Mouse (Mus musculus) induced T-regulatory cell, adult 2 months (primary cell): ENCODE data around the gene Hyal1.

Experiments
- DNase-seq: peaks from one replicate; pipeline ENCODE4 v3.0.0-alpha.2; 2012; ENCODE audit warnings: low read depth

The Hyal1 gene

DNA sequence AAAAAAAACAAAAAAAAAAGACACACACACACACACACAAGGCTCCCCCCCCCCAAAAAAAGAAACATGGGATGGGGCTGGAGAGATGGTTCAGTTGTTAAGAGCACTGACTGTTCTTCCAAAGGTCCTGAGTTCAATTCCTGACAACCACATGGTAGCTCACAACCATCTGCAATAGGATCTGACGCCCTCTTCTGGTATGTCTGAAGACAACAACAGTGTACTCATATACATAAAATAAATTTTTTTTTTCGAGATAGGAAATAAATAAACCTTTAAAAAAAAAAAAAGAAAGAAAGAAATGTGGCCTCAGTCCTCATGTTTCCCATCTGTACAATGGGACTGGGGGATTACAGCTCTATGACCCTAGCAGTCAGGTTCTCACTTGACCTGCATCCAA, 40.7 kb downstream of the Hyal1 start:
- DNase-seq, result peak; percentile 41

DNA sequence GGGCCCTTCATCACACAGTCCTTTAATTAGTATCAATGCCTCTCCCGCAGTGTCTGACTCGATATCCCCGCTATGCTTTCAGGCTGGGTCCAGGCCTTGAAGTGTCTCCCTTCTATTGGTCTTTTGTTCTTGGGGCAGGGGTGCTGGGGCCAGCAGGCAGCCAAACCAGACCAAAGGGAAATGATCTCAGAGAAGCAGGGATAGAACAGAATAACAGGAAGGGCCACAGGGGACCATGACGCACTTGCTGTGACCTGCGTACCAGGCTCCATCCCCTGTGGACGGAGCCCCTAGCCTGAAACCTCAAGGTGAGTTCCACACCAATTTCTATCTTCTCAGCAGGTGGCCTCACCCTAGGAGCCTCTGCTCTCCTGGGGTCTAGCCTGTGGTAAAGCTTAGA, 41.4 kb downstream of the Hyal1 start:
- no peak for DNase-seq

DNA sequence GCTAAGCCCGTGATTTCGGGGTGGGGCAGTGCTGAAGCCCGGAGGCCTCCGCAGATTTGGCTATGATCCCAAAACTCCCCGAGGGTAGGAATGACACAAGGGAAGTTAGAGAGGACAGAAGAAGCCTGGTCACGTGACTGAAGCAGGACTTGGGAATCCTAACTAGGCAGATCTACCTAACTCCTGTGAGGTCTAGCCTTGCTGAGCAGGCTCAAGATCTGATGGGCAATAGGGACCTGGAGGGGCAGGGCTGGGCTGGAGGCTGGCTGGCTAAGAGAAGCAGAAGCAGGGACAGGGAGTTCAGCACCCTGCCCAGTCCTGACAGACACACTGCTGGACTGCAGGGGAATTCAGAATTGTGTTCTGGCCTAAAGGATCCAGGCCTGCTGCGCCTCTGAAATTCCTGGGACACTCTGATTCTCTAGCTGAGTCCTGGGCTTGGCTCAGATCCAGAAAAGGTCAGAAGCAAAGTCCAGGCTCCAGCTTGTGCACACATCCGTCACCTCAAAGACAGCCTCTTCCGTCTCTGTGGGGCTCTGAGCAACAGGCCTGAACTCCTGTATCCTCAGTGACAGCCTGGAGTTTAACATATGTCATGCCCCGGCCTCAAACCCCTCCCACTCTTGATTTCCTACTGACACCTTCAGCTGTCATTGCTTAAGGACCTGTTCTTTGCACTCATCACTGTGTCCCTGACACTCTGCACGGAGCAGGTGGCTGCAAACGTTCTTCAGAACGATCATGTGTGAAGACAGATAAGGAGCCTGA, 42.2 kb downstream of the Hyal1 start:
- DNase-seq, result no peak

DNA sequence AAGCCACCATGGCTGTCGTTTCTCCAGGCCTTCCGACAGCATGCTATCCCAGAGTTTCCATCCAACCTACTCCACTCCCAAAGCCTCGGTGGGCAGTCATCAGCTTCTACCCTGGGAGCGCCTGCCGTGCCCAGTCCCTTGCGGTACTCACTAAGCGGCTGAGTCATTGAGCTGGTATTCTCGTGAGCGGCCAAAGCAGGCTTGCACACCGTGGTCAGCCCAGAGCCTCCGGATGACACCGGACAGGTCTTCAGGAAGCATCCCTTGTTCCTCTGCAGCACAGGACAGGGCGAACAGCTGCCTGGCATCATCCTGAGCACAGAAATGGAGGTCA, 42.8 kb downstream of the Hyal1 start:
- DNase-seq, result no peak

DNA sequence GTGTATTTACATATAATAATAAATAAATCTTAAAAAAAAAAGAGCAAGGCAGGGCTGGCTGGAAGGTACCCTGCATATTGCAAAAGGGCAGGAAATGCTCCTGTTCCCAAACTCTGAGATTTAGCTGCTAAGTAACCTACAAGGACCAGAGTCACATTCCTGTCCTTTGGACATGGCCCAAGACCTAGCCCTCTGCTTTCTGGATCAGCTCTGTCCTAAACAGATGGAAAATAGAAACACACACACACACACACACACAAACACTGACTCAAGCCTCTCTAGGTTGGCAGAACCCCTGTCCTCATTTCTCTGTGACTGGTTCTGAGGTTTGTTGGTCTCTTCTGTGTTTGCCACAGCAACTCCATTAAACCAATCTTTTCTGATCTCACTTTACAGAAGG, 44.2 kb downstream of the Hyal1 start:
- no peak for DNase-seq

DNA sequence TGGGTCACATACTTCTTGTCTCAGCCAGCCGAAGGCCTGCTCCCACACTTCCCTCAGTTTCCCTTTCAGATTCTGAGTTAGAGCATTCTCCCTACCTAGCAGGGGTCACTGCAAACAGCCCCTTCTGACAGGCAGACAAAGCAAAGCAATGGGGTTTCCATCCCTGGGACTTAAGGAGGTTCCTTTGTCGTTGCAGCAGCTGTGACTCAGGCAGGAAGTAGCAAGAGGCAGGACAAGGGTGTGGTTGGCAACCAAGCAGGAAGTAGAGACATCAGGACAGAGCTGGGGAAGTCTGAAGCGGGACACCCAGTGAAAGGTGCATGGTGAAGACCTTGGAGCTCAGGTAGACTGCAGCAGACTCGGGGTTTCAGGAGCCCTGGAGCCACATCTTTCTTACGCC, 47.8 kb downstream of the Hyal1 start:
- peak; percentile 85 for DNase-seq

DNA sequence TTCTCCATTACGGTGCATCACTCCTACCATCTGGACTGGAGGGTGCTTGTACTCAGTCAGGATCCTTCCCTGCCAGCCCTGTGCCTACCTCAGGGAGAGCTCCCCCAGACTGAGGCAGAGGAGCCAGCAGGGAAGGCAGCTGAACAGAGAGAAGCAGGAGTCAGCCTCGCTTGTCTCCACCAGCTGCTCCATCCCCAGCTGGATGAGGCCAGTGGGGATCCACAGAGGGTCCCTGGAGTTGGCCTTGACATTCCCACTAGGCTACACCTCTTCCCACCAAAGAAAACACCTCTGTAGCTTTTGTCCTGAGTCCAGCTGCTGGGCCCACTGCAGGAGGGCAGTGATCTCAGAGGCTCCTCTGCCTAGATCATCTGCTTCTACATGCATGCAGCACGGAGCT, 48.2 kb downstream of the Hyal1 start:
- DNase-seq, result no peak

DNA sequence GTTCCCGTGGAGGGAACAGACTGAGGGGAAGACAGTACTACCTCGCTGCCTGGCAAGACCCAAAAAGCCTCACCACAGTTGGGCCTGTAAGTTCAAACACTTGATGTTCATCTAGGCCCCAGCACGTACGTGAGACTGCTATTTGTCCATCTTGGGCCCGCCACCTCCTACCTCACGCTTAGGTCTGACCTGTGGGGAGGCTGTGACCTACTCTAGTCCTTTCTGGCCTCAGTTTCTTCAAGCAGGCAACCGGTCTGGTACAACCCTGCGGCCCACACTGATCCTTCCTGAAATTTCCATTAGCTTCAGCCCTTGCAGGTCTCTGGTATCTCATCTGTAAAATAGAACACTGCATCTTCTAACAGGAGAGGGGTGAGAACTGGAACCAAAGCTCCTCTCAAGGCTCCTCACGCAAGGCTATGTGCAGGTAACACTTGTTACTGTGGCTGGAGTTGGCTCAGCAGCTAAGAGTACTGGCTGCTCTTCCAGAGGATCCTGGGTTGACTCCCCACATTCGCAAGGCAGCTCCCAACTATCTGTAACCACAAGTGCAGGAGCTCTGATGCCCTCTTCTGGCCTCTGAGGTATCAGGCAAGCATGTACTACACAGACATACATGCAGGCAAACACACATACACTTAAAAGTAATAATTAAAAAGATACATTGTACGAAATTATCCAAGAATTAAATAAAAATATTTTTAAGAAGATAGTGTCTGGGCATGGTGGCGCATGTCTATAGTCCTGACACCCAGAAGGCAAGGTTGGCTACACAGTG, 48.8 kb downstream of the Hyal1 start:
- no peak for DNase-seq

DNA sequence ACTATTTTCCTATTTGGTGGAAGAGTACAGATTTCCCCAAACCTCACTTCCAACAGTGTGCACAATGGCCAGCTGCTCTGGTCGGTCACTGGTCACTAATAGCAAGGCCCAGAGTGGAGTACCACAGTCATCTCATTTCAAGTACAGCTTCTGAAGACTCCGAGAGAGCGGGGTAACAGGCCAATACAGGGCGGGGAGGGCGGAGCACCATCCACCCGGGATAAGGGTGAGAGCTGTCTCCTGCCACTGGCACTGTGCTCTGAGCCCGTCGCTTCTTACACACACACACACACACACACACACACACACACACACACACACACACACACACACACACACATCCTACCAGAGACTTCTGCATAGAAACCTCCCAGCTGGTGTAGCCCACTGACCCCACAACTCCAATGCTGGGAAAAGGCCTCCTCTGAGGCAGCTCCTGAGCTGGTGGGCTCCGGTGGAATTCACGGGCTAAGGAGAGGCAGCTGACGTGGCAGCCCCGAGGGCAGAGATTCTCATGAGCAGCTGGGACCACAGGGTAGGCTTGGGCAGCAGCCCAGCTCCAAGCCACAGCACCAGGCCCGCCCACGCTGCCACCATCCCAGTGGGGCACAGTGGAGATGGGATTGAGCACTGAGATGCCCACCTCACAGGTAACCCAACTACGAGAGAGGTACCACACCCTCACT, 49.6 kb downstream of the Hyal1 start:
- DNase-seq, result no peak

DNA sequence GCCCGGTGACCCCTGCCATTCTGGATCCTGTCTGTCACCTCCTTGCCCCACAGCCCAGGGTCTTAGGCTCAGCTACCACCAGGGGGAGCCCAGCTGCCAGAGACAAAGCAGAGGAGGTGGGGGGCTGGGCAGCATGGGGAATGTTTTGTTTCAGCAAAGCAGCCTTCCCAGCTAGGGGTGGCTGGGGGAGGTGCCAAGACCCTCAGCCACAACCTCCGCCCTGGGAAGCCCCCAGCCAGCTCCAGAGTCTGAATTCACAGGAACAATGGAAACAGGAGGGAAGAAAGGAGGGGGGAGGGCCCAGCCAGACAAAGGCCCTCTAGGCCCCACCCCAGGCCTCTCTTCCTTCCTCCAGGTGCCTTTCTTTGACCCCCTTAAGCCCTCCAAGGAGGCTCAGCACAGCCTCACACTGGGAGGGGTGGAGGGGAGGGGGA, 50.1 kb downstream of the Hyal1 start:
- DNase-seq, result peak; percentile 90

DNA sequence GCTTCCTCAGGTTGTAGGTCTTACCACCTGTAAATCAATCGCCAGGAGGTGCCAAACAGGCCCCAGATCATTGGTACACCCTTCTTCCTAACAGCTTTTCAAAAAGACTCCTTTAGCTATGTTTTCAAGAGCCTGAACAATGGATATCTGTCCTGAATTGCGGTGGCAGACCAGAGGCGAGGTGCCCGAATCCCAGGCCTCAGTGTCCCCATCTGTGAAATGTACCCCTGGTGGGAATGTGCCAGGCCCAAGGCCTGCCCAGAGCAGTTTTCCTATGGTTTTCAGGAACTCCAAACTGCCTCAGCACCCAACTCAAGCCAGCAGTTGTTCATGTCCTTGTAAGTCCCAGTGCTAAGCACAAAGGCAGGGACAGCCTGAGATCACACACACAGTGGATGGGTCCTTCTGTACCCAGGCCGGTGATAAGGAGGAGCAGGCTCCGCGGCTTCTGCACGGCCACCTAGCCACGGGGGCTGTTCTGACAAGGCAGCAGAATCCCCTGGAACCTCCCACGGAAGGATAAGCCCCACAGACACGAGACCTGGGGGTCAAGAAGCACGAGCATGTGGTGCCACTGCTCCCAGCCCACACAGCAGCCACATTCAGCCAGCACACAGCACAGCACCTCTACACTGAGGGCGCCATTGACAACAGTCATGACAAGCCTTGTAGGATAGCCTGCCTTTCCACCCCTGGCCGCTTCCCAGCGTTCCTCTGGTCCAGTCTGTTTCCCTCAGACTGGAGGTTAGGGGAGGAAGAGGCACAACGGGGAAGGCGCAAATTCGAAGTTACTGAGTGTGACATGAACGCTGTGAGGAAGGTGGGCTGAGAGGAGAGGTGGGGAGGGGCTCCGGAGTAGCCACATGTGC, 50.9 kb downstream of the Hyal1 start:
- no peak for DNase-seq

DNA sequence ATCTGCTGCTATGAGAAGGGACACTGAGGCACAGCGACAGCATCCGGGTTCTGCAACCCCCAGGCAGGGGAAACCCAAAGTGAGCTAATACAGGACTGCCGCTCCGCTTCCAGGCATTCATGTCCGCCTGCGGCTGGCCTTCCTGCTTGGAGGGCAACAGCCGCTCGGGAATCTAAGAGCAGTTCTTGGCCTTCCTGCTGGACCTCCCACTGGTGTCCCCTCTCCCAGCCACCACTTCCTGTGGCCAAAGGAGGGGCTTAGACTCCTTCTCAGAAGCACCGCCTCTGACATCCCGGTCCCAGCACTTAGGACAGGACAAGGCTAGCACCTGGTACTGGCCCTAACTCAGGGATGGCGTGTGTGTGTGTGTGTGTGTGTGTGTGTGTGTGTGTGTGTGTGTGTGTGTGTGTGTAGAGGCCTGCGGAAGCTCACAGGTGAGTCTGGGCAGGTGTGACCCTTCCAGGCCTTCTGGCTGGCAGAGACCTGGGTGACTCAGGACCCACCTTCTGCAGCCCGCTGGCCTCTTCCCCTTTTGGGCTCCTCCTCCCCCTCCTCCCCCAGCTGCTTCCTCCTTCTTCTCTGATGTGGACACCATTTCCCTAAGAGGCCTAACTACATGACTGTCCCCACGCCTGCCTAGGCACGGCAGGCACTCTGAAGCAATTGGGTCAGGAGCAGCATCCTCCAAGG, 52.1 kb downstream of the Hyal1 start:
- peak; percentile 52 for DNase-seq

DNA sequence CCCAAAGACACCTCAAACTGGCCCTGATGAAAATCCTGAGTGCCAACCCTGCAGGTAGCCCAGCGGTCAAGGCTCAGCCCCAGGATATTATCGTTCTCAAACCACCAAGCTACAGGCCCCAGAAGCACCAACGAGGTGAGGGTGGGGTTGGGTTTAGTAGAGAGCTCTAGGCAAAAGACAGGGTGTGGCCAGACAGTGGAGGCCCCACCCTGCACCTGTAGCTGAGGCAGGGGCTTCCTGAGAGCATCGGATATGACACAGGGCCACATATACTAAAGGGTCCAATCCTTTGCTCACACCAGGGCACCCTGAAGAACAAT, 52.6 kb downstream of the Hyal1 start:
- peak; percentile 67 for DNase-seq

DNA sequence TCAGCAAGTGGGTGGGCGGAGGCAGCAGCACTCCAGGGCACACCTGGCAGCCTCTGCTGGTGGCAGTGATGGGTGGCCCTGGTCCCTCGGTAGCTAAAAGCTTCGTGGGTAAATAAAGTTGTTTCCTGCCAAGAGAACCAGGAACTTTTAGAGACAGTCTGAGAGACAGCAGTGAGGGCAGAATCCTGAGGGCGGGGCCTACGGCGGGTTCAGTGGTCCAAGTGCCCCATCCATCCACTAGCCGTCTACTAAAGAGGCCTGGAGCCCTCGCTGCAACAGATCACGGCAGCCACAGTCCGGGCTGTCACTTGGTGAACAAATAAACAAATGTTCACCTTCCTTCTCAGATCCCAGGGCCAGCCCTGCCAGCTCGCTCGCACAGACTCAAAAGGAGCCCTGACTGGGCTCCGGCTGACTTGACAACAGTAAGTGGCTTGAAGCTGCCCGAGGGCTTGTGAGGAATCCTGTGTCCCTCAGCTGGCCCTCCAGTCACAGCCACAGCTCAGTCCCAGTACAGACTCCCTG, 53.2 kb downstream of the Hyal1 start:
- DNase-seq, result peak; percentile 71

DNA sequence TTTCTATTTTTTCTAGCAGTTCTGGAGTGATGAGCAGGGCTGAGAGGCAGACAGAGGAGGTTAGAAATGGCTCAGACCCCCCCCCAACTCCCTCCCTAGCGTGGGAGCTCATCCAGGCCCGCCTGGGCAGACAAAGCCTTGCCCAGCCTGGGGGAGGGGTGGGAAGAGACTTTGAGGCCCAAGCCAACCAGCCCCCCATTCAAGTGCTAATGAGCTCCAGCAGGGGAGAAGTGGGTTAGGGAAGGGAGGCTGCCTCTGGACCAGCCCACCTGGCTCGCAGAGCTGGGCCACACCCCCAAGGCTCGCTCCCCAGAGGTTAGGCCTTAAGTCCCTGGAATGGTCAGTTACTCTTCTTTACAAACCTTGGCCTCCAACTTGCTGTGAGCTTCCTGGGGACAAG, 53.8 kb downstream of the Hyal1 start:
- DNase-seq, result no peak
